Mouse (Mus musculus) gastrocnemius, postnatal 36 days (tissue): ENCODE measurements around the gene Inpp1. TPM values are rescaled to one million over a fixed set of nuclear protein-coding genes. Genes with fewer than 3 reads are reported as not detected.
A peak's percentile ranks its signal among the peaks of the same experiment; 100 is the strongest.

Source experiments
- DNase-seq, 2 experiments: peaks; one replicate each; pipeline ENCODE4 v3.0.0; 2022
- intact Hi-C: fragments of 180-260 bp; cut with DNase I; formaldehyde crosslinking; loops from one replicate; pipeline ENCODE4 v1.15.1; 2025
- total RNA-seq, 2 experiments: library from RNA; stranded (reverse); gene quantifications; 2 replicates each; pipeline ENCODE4 v1.2.3; 2021

Gene Inpp1
- total RNA-seq, 2 experiments from 2014 or later: 6.6 to 9.0 TPM

GRCm38 (mm10) chr1:52799056-52799726, 18.3 kb downstream of the Inpp1 start:
- DNase-seq: no peak
- intact Hi-C loops: no loop called here

GRCm38 (mm10) chr1:52795927-52796326, 21.6 kb downstream of the Inpp1 start:
- DNase-seq: no peak
- intact Hi-C loops: no loop called here

GRCm38 (mm10) chr1:52793692-52794091, 23.8 kb downstream of the Inpp1 start:
- intact Hi-C loops: no loop called here
- no peak for DNase-seq

GRCm38 (mm10) chr1:52792701-52793100, 24.8 kb downstream of the Inpp1 start:
- intact Hi-C loops: no loop called here
- DNase-seq: no peak

- no peak for DNase-seq
Observed at GRCm38 (mm10) chr1:52787254-52787653, 30.2 kb downstream of the Inpp1 start.

GRCm38 (mm10) chr1:52765176-52766111, 52.0 kb downstream of the Inpp1 start:
- DNase-seq: no peak
- intact Hi-C loops: no loop called here

More at GRCm38 (mm10) chr1:52787254-52787653, 30.2 kb downstream of the Inpp1 start:
- intact Hi-C loops: no loop called here

GRCm38 (mm10) chr1:52763894-52764809, 53.3 kb downstream of the Inpp1 start:
- intact Hi-C loops: no loop called here
- DNase-seq: no peak

- intact Hi-C loops: no loop called here
- no peak for DNase-seq
Observed at GRCm38 (mm10) chr1:52758174-52758573, 59.3 kb downstream of the Inpp1 start.

- intact Hi-C loops: no loop called here
- no peak for DNase-seq
Observed at GRCm38 (mm10) chr1:52754331-52754730, 63.2 kb downstream of the Inpp1 start.

GRCm38 (mm10) chr1:52753828-52754227, 63.7 kb downstream of the Inpp1 start:
- intact Hi-C loops: no loop called here
- DNase-seq: no peak

GRCm38 (mm10) chr1:52752706-52753105, 64.8 kb downstream of the Inpp1 start:
- DNase-seq: no peak
- intact Hi-C loops: no loop called here

GRCm38 (mm10) chr1:52751634-52752033, 65.9 kb downstream of the Inpp1 start:
- intact Hi-C loops: no loop called here
- no peak for DNase-seq

- intact Hi-C loops: no loop called here
- no peak for DNase-seq
Observed at GRCm38 (mm10) chr1:52749978-52750377, 67.5 kb downstream of the Inpp1 start.

GRCm38 (mm10) chr1:52748260-52748659, 69.2 kb downstream of the Inpp1 start:
- peak; percentile 18 to 27 for DNase-seq
- intact Hi-C loops: loop anchor here (1.0 kb wide), 1 partner anchor 101 kb away; no protein-coding TSS in a partner anchor

- DNase-seq: no peak
- intact Hi-C loops: no loop called here
Observed at GRCm38 (mm10) chr1:52742567-52742966, 74.9 kb downstream of the Inpp1 start.

Other genes with a start within 250 kb of the Inpp1 start
- under 1 TPM; 0.26 to 0.39 TPM for gene Nemp2, start 187.0 kb downstream of the Inpp1 start, total RNA-seq
- 1 to 10 TPM; 5.8 to 6.5 TPM for gene Mfsd6, start 90.2 kb downstream of the Inpp1 start, total RNA-seq
- gene Hibch, start 27.2 kb upstream of the Inpp1 start, total RNA-seq: 10 to 100 TPM; 35.7 to 37.3 TPM
- gene 1700019D03Rik, start 202.5 kb upstream of the Inpp1 start, total RNA-seq: 1 to 10 TPM in 1 of 2 experiments, under 1 TPM in 1; 0.89 to 1.5 TPM
- 10 to 100 TPM; 35.2 to 62.1 TPM for gene Mstn, start 244.0 kb upstream of the Inpp1 start, total RNA-seq